Mouse (Mus musculus) cortical plate, adult 2 months (tissue): Measurements from ENCODE around the gene Sdad1.

Experiments
- CTCF ChIP-seq: fragments of 200-500 bp; IDR thresholded peaks from 2 replicates; pipeline ENCODE4 v1.5.1; 2011; ENCODE audit warnings: mild to moderate bottlenecking, control low read depth, low read length; ENCODE audit not compliant: insufficient read depth; ENCODE audit errors: extremely low read depth
- POLR2A ChIP-seq: fragments of 200-500 bp; IDR thresholded peaks from 2 replicates; pipeline ENCODE4 v1.6.1; 2011; ENCODE audit warnings: mild to moderate bottlenecking, low read length, control low read depth; ENCODE audit not compliant: insufficient read depth; ENCODE audit errors: extremely low read depth

DNA sequence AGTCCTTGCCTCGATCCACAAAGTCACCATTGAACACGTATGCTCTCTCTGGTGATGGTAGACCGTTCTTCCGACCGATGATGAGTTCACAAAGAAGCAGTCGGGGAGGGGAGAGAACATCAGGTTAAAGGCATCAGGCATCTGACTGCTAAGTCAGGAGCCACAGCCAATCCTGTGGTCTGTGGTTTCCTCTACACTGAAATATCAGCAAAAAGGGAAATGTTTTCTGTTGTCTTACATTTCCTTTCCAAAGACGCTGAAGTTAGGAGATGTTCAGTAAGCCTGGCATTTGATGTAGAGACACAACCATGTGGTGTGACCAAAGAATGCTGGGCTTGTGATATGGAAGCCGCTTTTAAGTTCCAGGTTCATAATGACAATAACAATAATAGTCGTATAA lies 64.8 kb downstream of the Sdad1 start:
- TF ChIP-seq CTCF (no peak), POLR2A (no peak)
